Mouse (Mus musculus): ENCODE data around the gene Flvcr1. TPM values are rescaled to one million over a fixed set of nuclear protein-coding genes. Genes with fewer than 3 reads are reported as not detected.

The Flvcr1 gene
- total and polyA plus RNA-seq, 2 experiments: 2.7 to 4.1 TPM

GRCm38 (mm10) chr1:190978511-190979073 is 47.4 kb downstream of the Flvcr1 start:
- H3K9ac ChIP-seq (ENCODE audit: low read depth, low read length): peak overlapping the region; percentile 10; the same call in 1 of the 2 replicates
- H3K36me3 ChIP-seq (ENCODE audit: control insufficient read depth, insufficient read depth, low read length): no peaks in the 10 kb centered on the region
- H3K79me2 ChIP-seq (ENCODE audit: control insufficient read depth, insufficient read depth, low read length): no peaks in the 10 kb centered on the region
- H3K4me3 ChIP-seq (ENCODE audit: insufficient read depth, low read depth, low read length): peak overlapping the region; percentile 39
- H3K27me3 ChIP-seq (ENCODE audit: control insufficient read depth, insufficient read depth, low read length): peaks cover 11% of the 10 kb centered on the region
- 2% methylated on average over 46 of the region's 46 CpGs for WGBS
- no peak for DNase-seq (ENCODE audit: extremely low read depth, low read depth, low spot score)
- H3K27ac ChIP-seq (replicated peaks; ENCODE audit: insufficient read depth, low read depth, low read length): no peak overlapping the region
- H3K4me1 ChIP-seq (ENCODE audit: control insufficient read depth, insufficient read depth, low read length): no peaks in the 10 kb centered on the region
- no peak for TF ChIP-seq POLR2A (IDR thresholded peaks at IDR 0.05; ENCODE audit: extremely low read depth, insufficient read depth, low read length)
- TF ChIP-seq CTCF (IDR thresholded peaks at IDR 0.05; ENCODE audit: low read depth, low read length): no peak

- no peak for TF ChIP-seq CTCF (IDR thresholded peaks at IDR 0.05; ENCODE audit: low read depth, low read length)
- H3K4me3 ChIP-seq (ENCODE audit: insufficient read depth, low read depth, low read length): peak overlapping the region; percentile 39; the same call in 1 of the 2 replicates
These were observed 48.0 kb downstream of the Flvcr1 start for GRCm38 (mm10) chr1:190978001-190978400.

GRCm38 (mm10) chr1:190976887-190977573 is 48.9 kb downstream of the Flvcr1 start:
- no peak for DNase-seq (ENCODE audit: extremely low read depth, low read depth, low spot score)
- Histone ChIP-seq H3K27ac (replicated peaks; ENCODE audit: insufficient read depth, low read depth, low read length) (no peak overlapping the region), H3K79me2 (ENCODE audit: control insufficient read depth, insufficient read depth, low read length) (no peaks in the 10 kb centered on the region), H3K4me3 (ENCODE audit: insufficient read depth, low read depth, low read length) (no peak overlapping the region), H3K4me1 (ENCODE audit: control insufficient read depth, insufficient read depth, low read length) (no peaks in the 10 kb centered on the region), H3K27me3 (ENCODE audit: control insufficient read depth, insufficient read depth, low read length) (peaks cover 11% of the 10 kb centered on the region), H3K36me3 (ENCODE audit: control insufficient read depth, insufficient read depth, low read length) (no peaks in the 10 kb centered on the region), H3K9ac (ENCODE audit: low read depth, low read length) (no peak overlapping the region)
- WGBS: 62% methylated on average over 11 of the region's 11 CpGs
- no peak for TF ChIP-seq POLR2A (IDR thresholded peaks at IDR 0.05; ENCODE audit: extremely low read depth, insufficient read depth, low read length)
- TF ChIP-seq CTCF (IDR thresholded peaks at IDR 0.05; ENCODE audit: low read depth, low read length): no peak

More at GRCm38 (mm10) chr1:190978001-190978400, 48.0 kb downstream of the Flvcr1 start:
- H3K27ac ChIP-seq (replicated peaks; ENCODE audit: insufficient read depth, low read depth, low read length): no peak overlapping the region
- no peak for DNase-seq (ENCODE audit: extremely low read depth, low read depth, low spot score)
- no peaks in the 10 kb centered on the region for H3K4me1 ChIP-seq (ENCODE audit: control insufficient read depth, insufficient read depth, low read length)
- WGBS: 3% methylated on average over 22 of the region's 22 CpGs
- no peaks in the 10 kb centered on the region for H3K79me2 ChIP-seq (ENCODE audit: control insufficient read depth, insufficient read depth, low read length)
- H3K9ac ChIP-seq (ENCODE audit: low read depth, low read length): no peak overlapping the region
- peaks cover 11% of the 10 kb centered on the region for H3K27me3 ChIP-seq (ENCODE audit: control insufficient read depth, insufficient read depth, low read length)
- H3K36me3 ChIP-seq (ENCODE audit: control insufficient read depth, insufficient read depth, low read length): no peaks in the 10 kb centered on the region

GRCm38 (mm10) chr1:190974833-190975232 is 51.1 kb downstream of the Flvcr1 start:
- H3K36me3 ChIP-seq (ENCODE audit: control insufficient read depth, insufficient read depth, low read length): no peaks in the 10 kb centered on the region
- H3K79me2 ChIP-seq (ENCODE audit: control insufficient read depth, insufficient read depth, low read length): no peaks in the 10 kb centered on the region
- H3K27ac ChIP-seq (replicated peaks; ENCODE audit: insufficient read depth, low read depth, low read length): no peak overlapping the region
- DNase-seq (ENCODE audit: extremely low read depth, low read depth, low spot score): no peak
- peaks cover 11% of the 10 kb centered on the region for H3K27me3 ChIP-seq (ENCODE audit: control insufficient read depth, insufficient read depth, low read length)
- H3K4me1 ChIP-seq (ENCODE audit: control insufficient read depth, insufficient read depth, low read length): no peaks in the 10 kb centered on the region
- WGBS: 93% methylated on average over 1 of the region's 1 CpGs
- TF ChIP-seq CTCF (IDR thresholded peaks at IDR 0.05; ENCODE audit: low read depth, low read length) (no peak), POLR2A (IDR thresholded peaks at IDR 0.05; ENCODE audit: extremely low read depth, insufficient read depth, low read length) (no peak)
- no peak overlapping the region for H3K9ac ChIP-seq (ENCODE audit: low read depth, low read length)
- no peak overlapping the region for H3K4me3 ChIP-seq (ENCODE audit: insufficient read depth, low read depth, low read length)

GRCm38 (mm10) chr1:190974191-190974590 is 51.8 kb downstream of the Flvcr1 start:
- DNase-seq (ENCODE audit: extremely low read depth, low read depth, low spot score): no peak
- TF ChIP-seq CTCF (IDR thresholded peaks at IDR 0.05; ENCODE audit: low read depth, low read length) (no peak), POLR2A (IDR thresholded peaks at IDR 0.05; ENCODE audit: extremely low read depth, insufficient read depth, low read length) (no peak)
- Histone ChIP-seq H3K4me3 (ENCODE audit: insufficient read depth, low read depth, low read length) (no peak overlapping the region), H3K36me3 (ENCODE audit: control insufficient read depth, insufficient read depth, low read length) (no peaks in the 10 kb centered on the region), H3K9ac (ENCODE audit: low read depth, low read length) (no peak overlapping the region), H3K27ac (replicated peaks; ENCODE audit: insufficient read depth, low read depth, low read length) (no peak overlapping the region), H3K27me3 (ENCODE audit: control insufficient read depth, insufficient read depth, low read length) (peaks cover 11% of the 10 kb centered on the region), H3K4me1 (ENCODE audit: control insufficient read depth, insufficient read depth, low read length) (no peaks in the 10 kb centered on the region), H3K79me2 (ENCODE audit: control insufficient read depth, insufficient read depth, low read length) (no peaks in the 10 kb centered on the region)
- WGBS: 89% methylated on average over 8 of the region's 8 CpGs

- DNase-seq (ENCODE audit: extremely low read depth, low read depth, low spot score): no peak
- WGBS: 77% methylated on average over 7 of the region's 7 CpGs
- TF ChIP-seq CTCF (IDR thresholded peaks at IDR 0.05; ENCODE audit: low read depth, low read length): no peak
- no peak for TF ChIP-seq POLR2A (IDR thresholded peaks at IDR 0.05; ENCODE audit: extremely low read depth, insufficient read depth, low read length)
- H3K36me3 ChIP-seq (ENCODE audit: control insufficient read depth, insufficient read depth, low read length): no peaks in the 10 kb centered on the region
- no peak overlapping the region for H3K27ac ChIP-seq (replicated peaks; ENCODE audit: insufficient read depth, low read depth, low read length)
- H3K4me1 ChIP-seq (ENCODE audit: control insufficient read depth, insufficient read depth, low read length): no peaks in the 10 kb centered on the region
- no peaks in the 10 kb centered on the region for H3K79me2 ChIP-seq (ENCODE audit: control insufficient read depth, insufficient read depth, low read length)
- H3K9ac ChIP-seq (ENCODE audit: low read depth, low read length): no peak overlapping the region
- H3K27me3 ChIP-seq (ENCODE audit: control insufficient read depth, insufficient read depth, low read length): peaks cover 3% of the 10 kb centered on the region; the same call in 1 of the 2 replicates
- no peak overlapping the region for H3K4me3 ChIP-seq (ENCODE audit: insufficient read depth, low read depth, low read length)
These were observed 53.3 kb downstream of the Flvcr1 start for GRCm38 (mm10) chr1:190972612-190973192.

Measured in liver, adult 2 months (tissue).